Mouse (Mus musculus): Measurements from ENCODE around the gene Tead4.

- TF ChIP-seq POLR2A (IDR thresholded peaks at IDR 0.05; ENCODE audit: extremely low read depth, insufficient read depth, low read length) (no peak), CTCF (IDR thresholded peaks at IDR 0.05; ENCODE audit: low read depth, low read length) (no peak)
These were observed 73.7 kb downstream of the Tead4 start for GRCm38 (mm10) chr6:128226941-128227340.
